Mouse (Mus musculus) heart, embryonic 15.5 days (tissue): ENCODE measurements at regions not wholly inside any gene's neighbourhood (a gene's known extent, or its start where the extent isn't known, plus 50 kb on each side); places are given as distances from the start of the nearest gene placed in this dataset.

Source experiments
- ATAC-seq: fragments of 200-750 bp; cut with Nextera tagmentation; replicated peaks from 2 replicates; pipeline ENCODE4 v1.8.0; 2017; ENCODE audit warnings: low read depth, moderate TSS enrichment; ENCODE audit not compliant: insufficient number of reproducible peaks, insufficient read depth, low FRiP score
- H3K27ac ChIP-seq: fragments of 300-500 bp; sonication (generic); 2 replicates; pipeline ENCODE4 v1.5.1; 2015; ENCODE audit warnings: mild to moderate bottlenecking, inconsistent platforms
- H3K27me3 ChIP-seq: fragments of 300-500 bp; sonication (generic); 2 replicates; pipeline ENCODE4 v1.6.1; 2015; ENCODE audit warnings: inconsistent platforms
- H3K36me3 ChIP-seq: fragments of 300-500 bp; sonication (generic); 2 replicates; pipeline ENCODE4 v1.6.1; 2015; ENCODE audit warnings: mild to moderate bottlenecking, inconsistent platforms
- H3K4me1 ChIP-seq: fragments of 300-500 bp; sonication (generic); replicated peaks from 2 replicates; pipeline ENCODE4 v1.6.1; 2015; ENCODE audit warnings: inconsistent platforms
- H3K4me2 ChIP-seq: fragments of 300-500 bp; sonication (generic); 2 replicates; pipeline ENCODE4 v1.6.1; 2015; ENCODE audit warnings: inconsistent platforms, mild to moderate bottlenecking, moderate library complexity
- H3K4me3 ChIP-seq: fragments of 300-500 bp; sonication (generic); 2 replicates; pipeline ENCODE4 v1.5.1; 2015; ENCODE audit warnings: mild to moderate bottlenecking, inconsistent platforms
- H3K9ac ChIP-seq: fragments of 300-500 bp; sonication (generic); 2 replicates; pipeline ENCODE4 v1.6.1; 2015; ENCODE audit warnings: mild to moderate bottlenecking, inconsistent platforms
- H3K9me3 ChIP-seq: fragments of 300-500 bp; sonication (generic); replicated peaks from 2 replicates; pipeline ENCODE4 v1.6.1; 2016; ENCODE audit warnings: inconsistent platforms
- WGBS: fragments of 180-500 bp; shearing (Covaris S2); methylation state at CpG from one replicate; pipeline ENCODE4 v1.1.7; 2015; ENCODE audit warnings: mixed read lengths; 5-methylcytosine and 5-hydroxymethylcytosine counted together

GRCm38 (mm10) chr3:144025451-144026125 lies 179.4 kb downstream of the Lmo4 start:
- 70% methylated on average over 14 of the region's 14 CpGs for WGBS
- no peak for ATAC-seq
- Histone ChIP-seq H3K9me3 (no peaks in the 10 kb centered on the region), H3K27ac (no peak overlapping the region), H3K9ac (no peak overlapping the region), H3K4me3 (no peak overlapping the region), H3K36me3 (no peaks in the 10 kb centered on the region), H3K4me1 (no peaks in the 10 kb centered on the region), H3K4me2 (no peak overlapping the region), H3K27me3 (no peaks in the 10 kb centered on the region)

GRCm38 (mm10) chr3:144024216-144024615 lies 180.8 kb downstream of the Lmo4 start:
- Histone ChIP-seq H3K36me3 (no peaks in the 10 kb centered on the region), H3K27me3 (no peaks in the 10 kb centered on the region), H3K4me3 (no peak overlapping the region), H3K4me2 (no peak overlapping the region), H3K4me1 (no peaks in the 10 kb centered on the region), H3K9me3 (no peaks in the 10 kb centered on the region), H3K9ac (no peak overlapping the region), H3K27ac (no peak overlapping the region)
- ATAC-seq, result no peak
- 68% methylated on average over 5 of the region's 5 CpGs for WGBS

GRCm38 (mm10) chr3:144023058-144023457 lies 182.0 kb downstream of the Lmo4 start:
- ATAC-seq, result no peak
- 77% methylated on average over 3 of the region's 3 CpGs for WGBS
- no peaks in the 10 kb centered on the region for H3K4me1 ChIP-seq

GRCm38 (mm10) chr3:144021969-144022368 lies 183.1 kb downstream of the Lmo4 start:
- no peak overlapping the region for H3K4me2 ChIP-seq
- H3K9ac ChIP-seq, result no peak overlapping the region
- no peaks in the 10 kb centered on the region for H3K9me3 ChIP-seq
- H3K4me3 ChIP-seq, result no peak overlapping the region
- no peaks in the 10 kb centered on the region for H3K27me3 ChIP-seq
- ATAC-seq, result no peak
- H3K36me3 ChIP-seq, result no peaks in the 10 kb centered on the region
- WGBS, result 86% methylated on average over 5 of the region's 5 CpGs
- no peak overlapping the region for H3K27ac ChIP-seq
- no peaks in the 10 kb centered on the region for H3K4me1 ChIP-seq

More at GRCm38 (mm10) chr3:144023058-144023457, 182.0 kb downstream of the Lmo4 start:
- no peak overlapping the region for H3K9ac ChIP-seq
- no peaks in the 10 kb centered on the region for H3K9me3 ChIP-seq
- no peaks in the 10 kb centered on the region for H3K36me3 ChIP-seq
- no peak overlapping the region for H3K4me2 ChIP-seq
- no peak overlapping the region for H3K27ac ChIP-seq
- no peak overlapping the region for H3K4me3 ChIP-seq
- no peaks in the 10 kb centered on the region for H3K27me3 ChIP-seq

- H3K9me3 ChIP-seq, result no peaks in the 10 kb centered on the region
- no peaks in the 10 kb centered on the region for H3K4me1 ChIP-seq
- no peak overlapping the region for H3K27ac ChIP-seq
- 62% methylated on average over 8 of the region's 8 CpGs for WGBS
- H3K9ac ChIP-seq, result no peak overlapping the region
- no peaks in the 10 kb centered on the region for H3K27me3 ChIP-seq
- ATAC-seq, result no peak
- H3K4me2 ChIP-seq, result no peak overlapping the region
- H3K36me3 ChIP-seq, result no peaks in the 10 kb centered on the region
- H3K4me3 ChIP-seq, result no peak overlapping the region
Measured at GRCm38 (mm10) chr3:144020189-144020940, 184.7 kb downstream of the Lmo4 start.

GRCm38 (mm10) chr3:144019293-144019692 lies 185.7 kb downstream of the Lmo4 start:
- 90% methylated on average over 2 of the region's 2 CpGs for WGBS
- Histone ChIP-seq H3K4me1 (no peaks in the 10 kb centered on the region), H3K4me3 (no peak overlapping the region), H3K9me3 (no peaks in the 10 kb centered on the region), H3K27ac (no peak overlapping the region), H3K4me2 (no peak overlapping the region), H3K9ac (no peak overlapping the region), H3K27me3 (no peaks in the 10 kb centered on the region), H3K36me3 (no peaks in the 10 kb centered on the region)
- no peak for ATAC-seq

GRCm38 (mm10) chr3:144018559-144018958 lies 186.5 kb downstream of the Lmo4 start:
- no peaks in the 10 kb centered on the region for H3K36me3 ChIP-seq
- no peak overlapping the region for H3K27ac ChIP-seq
- no peak overlapping the region for H3K9ac ChIP-seq
- no peak overlapping the region for H3K4me3 ChIP-seq
- no peak for ATAC-seq
- no peaks in the 10 kb centered on the region for H3K9me3 ChIP-seq
- no peaks in the 10 kb centered on the region for H3K27me3 ChIP-seq
- H3K4me2 ChIP-seq, result no peak overlapping the region
- 51% methylated on average over 4 of the region's 4 CpGs for WGBS
- H3K4me1 ChIP-seq, result no peaks in the 10 kb centered on the region

- 0 out of 2 replicates have a peak, but pooled peaks cover 8% of the 10 kb centered on the region for H3K4me1 ChIP-seq
- no peak overlapping the region for H3K27ac ChIP-seq
- no peak overlapping the region for H3K4me3 ChIP-seq
- no peak overlapping the region for H3K4me2 ChIP-seq
- no peaks in the 10 kb centered on the region for H3K9me3 ChIP-seq
- no peaks in the 10 kb centered on the region for H3K36me3 ChIP-seq
- ATAC-seq, result no peak
- no peaks in the 10 kb centered on the region for H3K27me3 ChIP-seq
- H3K9ac ChIP-seq, result no peak overlapping the region
- 79% methylated on average over 3 of the region's 3 CpGs for WGBS
Measured at GRCm38 (mm10) chr3:144015236-144015635, 189.8 kb downstream of the Lmo4 start.

GRCm38 (mm10) chr3:144013481-144014125 lies 191.4 kb downstream of the Lmo4 start:
- Histone ChIP-seq H3K36me3 (no peaks in the 10 kb centered on the region), H3K9me3 (no peaks in the 10 kb centered on the region), H3K27me3 (no peaks in the 10 kb centered on the region), H3K4me3 (no peak overlapping the region), H3K4me2 (no peak overlapping the region), H3K9ac (no peak overlapping the region), H3K27ac (no peak overlapping the region), H3K4me1 (0 out of 2 replicates have a peak, but pooled peaks cover 8% of the 10 kb centered on the region)
- ATAC-seq, result no peak
- 59% methylated on average over 8 of the region's 8 CpGs for WGBS

- WGBS, result 61% methylated on average over 6 of the region's 6 CpGs
- H3K27ac ChIP-seq, result no peak overlapping the region
Measured at GRCm38 (mm10) chr3:144012820-144013219, 192.2 kb downstream of the Lmo4 start.

GRCm38 (mm10) chr3:144012173-144012572 lies 192.8 kb downstream of the Lmo4 start:
- 0 out of 2 replicates have a peak, but pooled peaks cover 8% of the 10 kb centered on the region for H3K4me1 ChIP-seq
- no peak overlapping the region for H3K27ac ChIP-seq
- no peaks in the 10 kb centered on the region for H3K36me3 ChIP-seq
- H3K9ac ChIP-seq, result no peak overlapping the region
- no peak for ATAC-seq
- no peaks in the 10 kb centered on the region for H3K9me3 ChIP-seq
- H3K27me3 ChIP-seq, result no peaks in the 10 kb centered on the region
- no peak overlapping the region for H3K4me2 ChIP-seq
- WGBS, result 54% methylated on average over 3 of the region's 3 CpGs
- no peak overlapping the region for H3K4me3 ChIP-seq

More at GRCm38 (mm10) chr3:144012820-144013219, 192.2 kb downstream of the Lmo4 start:
- 0 out of 2 replicates have a peak, but pooled peaks cover 8% of the 10 kb centered on the region for H3K4me1 ChIP-seq
- no peak overlapping the region for H3K9ac ChIP-seq
- no peak overlapping the region for H3K4me2 ChIP-seq
- H3K4me3 ChIP-seq, result no peak overlapping the region
- no peaks in the 10 kb centered on the region for H3K9me3 ChIP-seq
- no peaks in the 10 kb centered on the region for H3K36me3 ChIP-seq
- no peak for ATAC-seq
- no peaks in the 10 kb centered on the region for H3K27me3 ChIP-seq
